Mouse (Mus musculus): ENCODE results near the gene Ccr7.

GRCm38 (mm10) chr11:99153767-99154753 lies 817 bp downstream of the Ccr7 start:
- no peak for TF ChIP-seq HCFC1 (IDR thresholded peaks at IDR 0.05; ENCODE audit: borderline replicate concordance, insufficient read depth, low read length)
- no peak for TF ChIP-seq ZNF384 (IDR thresholded peaks at IDR 0.05; ENCODE audit: low read depth, low read length)
- TF ChIP-seq ZC3H11A (IDR thresholded peaks at IDR 0.05; ENCODE audit: borderline replicate concordance, low read depth, low read length) = no peak
- TF ChIP-seq CHD2 (IDR thresholded peaks at IDR 0.05; ENCODE audit: low read depth, low read length) = no peak
